Mouse (Mus musculus) B cell, adult 2 months (primary cell): ENCODE data around the gene Suv39h2.

Source experiments
- DNase-seq, 2 experiments: peaks; one replicate each; pipeline ENCODE4 v3.0.0; 2022

Suv39h2 gene

GRCm38 (mm10) chr2:3422548-3422947 is 52.3 kb downstream of the Suv39h2 start, which contains the start of gene Meig1:
Gene Meig1 (minus strand): TSS chr2:3422648.
- DNase-seq = no peak

GRCm38 (mm10) chr2:3420157-3420556 is 54.7 kb downstream of the Suv39h2 start:
- DNase-seq = no peak

GRCm38 (mm10) chr2:3418883-3419431 is 55.9 kb downstream of the Suv39h2 start:
- DNase-seq = peak; percentile 99

GRCm38 (mm10) chr2:3415676-3416075 is 59.2 kb downstream of the Suv39h2 start:
- DNase-seq = no peak

- DNase-seq = peak; percentile 70 to 75
Observed at GRCm38 (mm10) chr2:3414241-3414640, 60.6 kb downstream of the Suv39h2 start.

GRCm38 (mm10) chr2:3407756-3408155 is 67.1 kb downstream of the Suv39h2 start:
- DNase-seq = no peak

GRCm38 (mm10) chr2:3405981-3406380 is 68.8 kb downstream of the Suv39h2 start:
- DNase-seq = no peak
